Mouse (Mus musculus): ENCODE data around the gene Otog.

Otog gene

GRCm38 (mm10) chr7:46240696-46241095, at the start of gene Otog:
Gene Otog (plus strand): TSS chr7:46240987.
- ATAC-seq (ENCODE audit: low TSS enrichment): no peak

GRCm38 (mm10) chr7:46195356-46195755, 45.4 kb upstream of the Otog start:
- ATAC-seq (ENCODE audit: low TSS enrichment): no peak

- no peak for ATAC-seq (ENCODE audit: low TSS enrichment)
Measured at GRCm38 (mm10) chr7:46200021-46200420, 40.8 kb upstream of the Otog start.

GRCm38 (mm10) chr7:46201649-46202048, 39.1 kb upstream of the Otog start:
- ATAC-seq (ENCODE audit: low TSS enrichment): no peak

GRCm38 (mm10) chr7:46204046-46204471, 36.7 kb upstream of the Otog start:
- peak; percentile 47; the same call in 1 of the 2 replicates for ATAC-seq (ENCODE audit: low TSS enrichment)

- no peak for ATAC-seq (ENCODE audit: low TSS enrichment)
Measured at GRCm38 (mm10) chr7:46204775-46205174, 36.0 kb upstream of the Otog start.

- no peak for ATAC-seq (ENCODE audit: low TSS enrichment)
Measured at GRCm38 (mm10) chr7:46208131-46208530, 32.7 kb upstream of the Otog start.

GRCm38 (mm10) chr7:46210276-46210675, 30.5 kb upstream of the Otog start:
- ATAC-seq (ENCODE audit: low TSS enrichment): no peak

- no peak for ATAC-seq (ENCODE audit: low TSS enrichment)
Measured at GRCm38 (mm10) chr7:46216481-46216880, 24.3 kb upstream of the Otog start.

GRCm38 (mm10) chr7:46218415-46218814, 22.4 kb upstream of the Otog start:
- ATAC-seq (ENCODE audit: low TSS enrichment): no peak

- ATAC-seq (ENCODE audit: low TSS enrichment): no peak
Measured at GRCm38 (mm10) chr7:46220591-46221129, 20.1 kb upstream of the Otog start.

- peak; percentile 67 for ATAC-seq (ENCODE audit: low TSS enrichment)
Measured at GRCm38 (mm10) chr7:46226253-46226652, 14.5 kb upstream of the Otog start.

- no peak for ATAC-seq (ENCODE audit: low TSS enrichment)
Measured at GRCm38 (mm10) chr7:46226936-46227335, 13.9 kb upstream of the Otog start.

- no peak for ATAC-seq (ENCODE audit: low TSS enrichment)
Measured at GRCm38 (mm10) chr7:46235948-46236347, 4.8 kb upstream of the Otog start.

GRCm38 (mm10) chr7:46236363-46236762, 4.4 kb upstream of the Otog start:
- no peak for ATAC-seq (ENCODE audit: low TSS enrichment)

GRCm38 (mm10) chr7:46237192-46237591, 3.6 kb upstream of the Otog start:
- ATAC-seq (ENCODE audit: low TSS enrichment): no peak

- ATAC-seq (ENCODE audit: low TSS enrichment): no peak
Measured at GRCm38 (mm10) chr7:46238346-46238745, 2.4 kb upstream of the Otog start, which contains the start of gene Ush1c. Gene Ush1c (minus strand): TSS chr7:46238503.

GRCm38 (mm10) chr7:46240091-46240490, 696 bp upstream of the Otog start:
- ATAC-seq (ENCODE audit: low TSS enrichment): no peak

GRCm38 (mm10) chr7:46246876-46247275, 6.1 kb downstream of the Otog start:
- ATAC-seq (ENCODE audit: low TSS enrichment): no peak

- no peak for ATAC-seq (ENCODE audit: low TSS enrichment)
Measured at GRCm38 (mm10) chr7:46247606-46248005, 6.8 kb downstream of the Otog start.

GRCm38 (mm10) chr7:46251841-46252240, 11.1 kb downstream of the Otog start:
- ATAC-seq (ENCODE audit: low TSS enrichment): no peak

- ATAC-seq (ENCODE audit: low TSS enrichment): no peak
Measured at GRCm38 (mm10) chr7:46276156-46276555, 35.4 kb downstream of the Otog start.

GRCm38 (mm10) chr7:46279946-46280345, 39.2 kb downstream of the Otog start:
- ATAC-seq (ENCODE audit: low TSS enrichment): no peak; the same call in 1 of the 2 replicates

GRCm38 (mm10) chr7:46280896-46281295, 40.1 kb downstream of the Otog start:
- ATAC-seq (ENCODE audit: low TSS enrichment): no peak

Measured in frontal cortex, adult (tissue).